Mouse (Mus musculus) gastrocnemius, postnatal 25 days (tissue): ENCODE results near the gene Galr3. TPM values are rescaled to one million over a fixed set of nuclear protein-coding genes. Genes with fewer than 3 reads are reported as not detected.

Experiments
- DNase-seq: peaks from one replicate; pipeline ENCODE4 v3.0.0; 2022
- total RNA-seq, 2 experiments: library from RNA; stranded (reverse); gene quantifications; 1 replicate in 1 of 2; 2 replicates in 1 of 2; pipeline ENCODE4 v1.2.3; 2021

Gene Galr3
- total RNA-seq, 2 experiments from 2014 or later = not detected

GRCm38 (mm10) chr15:79052366-79052765, 10.7 kb downstream of the Galr3 start:
- no peak for DNase-seq

- DNase-seq = no peak
Observed at GRCm38 (mm10) chr15:79056601-79057000, 14.9 kb downstream of the Galr3 start.

GRCm38 (mm10) chr15:79057850-79058249, 16.2 kb downstream of the Galr3 start:
- no peak for DNase-seq

GRCm38 (mm10) chr15:79060887-79061565, 19.3 kb downstream of the Galr3 start:
- DNase-seq = no peak

- peak; percentile 99 for DNase-seq
Observed at GRCm38 (mm10) chr15:79062376-79063159, 20.9 kb downstream of the Galr3 start, which contains the start of gene Ankrd54. Gene Ankrd54, minus strand, starts transcription at chr15:79062893.

GRCm38 (mm10) chr15:79063160-79063740, 21.6 kb downstream of the Galr3 start:
- DNase-seq = no peak

GRCm38 (mm10) chr15:79065086-79065770, 23.5 kb downstream of the Galr3 start:
- DNase-seq = peak; percentile 44

GRCm38 (mm10) chr15:79066276-79066675, 24.6 kb downstream of the Galr3 start:
- DNase-seq = no peak

- no peak for DNase-seq
Observed at GRCm38 (mm10) chr15:79067631-79068030, 25.9 kb downstream of the Galr3 start.

GRCm38 (mm10) chr15:79068416-79068815, 26.7 kb downstream of the Galr3 start:
- DNase-seq = no peak

- DNase-seq = no peak
Observed at GRCm38 (mm10) chr15:79071117-79072039, 29.7 kb downstream of the Galr3 start.

GRCm38 (mm10) chr15:79073752-79074151, 32.1 kb downstream of the Galr3 start:
- DNase-seq = no peak

GRCm38 (mm10) chr15:79074446-79074845, 32.8 kb downstream of the Galr3 start:
- DNase-seq = no peak

GRCm38 (mm10) chr15:79074913-79075532, 33.3 kb downstream of the Galr3 start, which contains the start of gene Eif3l:
Gene Eif3l, plus strand, starts transcription at chr15:79075179.
- peak; percentile 85 for DNase-seq

- no peak for DNase-seq
Observed at GRCm38 (mm10) chr15:79075658-79076365, 34.1 kb downstream of the Galr3 start.

GRCm38 (mm10) chr15:79079567-79079966, 37.9 kb downstream of the Galr3 start:
- no peak for DNase-seq

- no peak for DNase-seq
Observed at GRCm38 (mm10) chr15:79092284-79092683, 50.6 kb downstream of the Galr3 start.
